Mouse (Mus musculus): ENCODE results near the gene Dnaja4. TPM values are rescaled to one million over a fixed set of nuclear protein-coding genes. Genes with fewer than 3 reads are reported as not detected.
A peak's percentile ranks its signal among the peaks of the same experiment; 100 is the strongest.

Dnaja4 gene
- polyA plus RNA-seq (2015; fragmentation: Nextera tagmentation; extraction: Ambion mirVana) = 6.0 and 6.8 TPM in 2 replicates

- no peaks in the 10 kb centered on the region for H3K36me3 ChIP-seq (replicated peaks; ENCODE audit: insufficient read depth, low read length)
- ATAC-seq = peak; percentile 85
- peaks cover 8% of the 10 kb centered on the region for H3K4me1 ChIP-seq (ENCODE audit: insufficient read depth)
Observed at GRCm38 (mm10) chr9:54698318-54699086, at the start of gene Dnaja4. TSS of gene Dnaja4 (plus strand) at chr9:54698873.

GRCm38 (mm10) chr9:54649360-54649759 lies 49.3 kb upstream of the Dnaja4 start:
- WGBS (ENCODE audit: insufficient replicate concordance) = 81% methylated on average over 1 of the region's 1 CpGs
- DNase-seq = no peak

More at GRCm38 (mm10) chr9:54698318-54699086, at the start of gene Dnaja4:
- Histone ChIP-seq H3K9me3 (ENCODE audit: low read length) (0 out of 2 replicates have a peak, but pooled peaks cover 2% of the 10 kb centered on the region), H3K4me3 (ENCODE audit: low read depth, low read length) (peak within 1 kb of the TSS; percentile 82), H3K9ac (replicated peaks) (peak within 1 kb of the TSS; percentile 82), H3K4me2 (ENCODE audit: low read depth, low read length) (peak within 1 kb of the TSS; percentile 79), H3K27me3 (ENCODE audit: insufficient read depth, low read length) (peaks cover 19% of the 10 kb centered on the region; the same call in 1 of the 2 replicates), H3K27ac (ENCODE audit: low read depth) (peak within 1 kb of the TSS; percentile 78)
- WGBS (ENCODE audit: insufficient replicate concordance) = 47% methylated on average over 17 of the region's 17 CpGs
- peak; percentile 57 for DNase-seq
- no peak for TF ChIP-seq CTCF (IDR thresholded peaks at IDR 0.05; ENCODE audit: low read depth)
- TF ChIP-seq EP300 (IDR thresholded peaks at IDR 0.05; ENCODE audit: low read depth) = peak; percentile 86

GRCm38 (mm10) chr9:54652778-54653177 lies 45.9 kb upstream of the Dnaja4 start:
- DNase-seq (no peak), ATAC-seq (no peak)
- Histone ChIP-seq H3K27ac (ENCODE audit: low read depth) (no peak overlapping the region), H3K4me1 (ENCODE audit: insufficient read depth) (no peaks in the 10 kb centered on the region), H3K36me3 (replicated peaks; ENCODE audit: insufficient read depth, low read length) (no peaks in the 10 kb centered on the region), H3K4me3 (ENCODE audit: low read depth, low read length) (no peak overlapping the region), H3K27me3 (ENCODE audit: insufficient read depth, low read length) (no peaks in the 10 kb centered on the region), H3K4me2 (ENCODE audit: low read depth, low read length) (no peak overlapping the region), H3K9me3 (ENCODE audit: low read length) (no peaks in the 10 kb centered on the region), H3K9ac (replicated peaks) (no peak overlapping the region)
- 66% methylated on average over 2 of the region's 2 CpGs for WGBS (ENCODE audit: insufficient replicate concordance)
- no peak for TF ChIP-seq CTCF (IDR thresholded peaks at IDR 0.05; ENCODE audit: low read depth)
- no peak for TF ChIP-seq EP300 (IDR thresholded peaks at IDR 0.05; ENCODE audit: low read depth)

More at GRCm38 (mm10) chr9:54649360-54649759, 49.3 kb upstream of the Dnaja4 start:
- H3K27me3 ChIP-seq (ENCODE audit: insufficient read depth, low read length) = no peaks in the 10 kb centered on the region
- no peaks in the 10 kb centered on the region for H3K36me3 ChIP-seq (replicated peaks; ENCODE audit: insufficient read depth, low read length)
- H3K9ac ChIP-seq (replicated peaks) = no peak overlapping the region
- no peak overlapping the region for H3K4me3 ChIP-seq (ENCODE audit: low read depth, low read length)
- no peak overlapping the region for H3K4me2 ChIP-seq (ENCODE audit: low read depth, low read length)
- TF ChIP-seq EP300 (IDR thresholded peaks at IDR 0.05; ENCODE audit: low read depth) = no peak
- no peak for TF ChIP-seq CTCF (IDR thresholded peaks at IDR 0.05; ENCODE audit: low read depth)
- H3K27ac ChIP-seq (ENCODE audit: low read depth) = no peak overlapping the region
- H3K4me1 ChIP-seq (ENCODE audit: insufficient read depth) = no peaks in the 10 kb centered on the region
- H3K9me3 ChIP-seq (ENCODE audit: low read length) = no peaks in the 10 kb centered on the region
- no peak for ATAC-seq

GRCm38 (mm10) chr9:54655846-54656245 lies 42.8 kb upstream of the Dnaja4 start:
- Histone ChIP-seq H3K4me3 (ENCODE audit: low read depth, low read length) (no peak overlapping the region), H3K27ac (ENCODE audit: low read depth) (no peak overlapping the region), H3K9me3 (ENCODE audit: low read length) (no peaks in the 10 kb centered on the region), H3K27me3 (ENCODE audit: insufficient read depth, low read length) (no peaks in the 10 kb centered on the region), H3K36me3 (replicated peaks; ENCODE audit: insufficient read depth, low read length) (no peaks in the 10 kb centered on the region), H3K4me1 (ENCODE audit: insufficient read depth) (no peaks in the 10 kb centered on the region), H3K4me2 (ENCODE audit: low read depth, low read length) (no peak overlapping the region), H3K9ac (replicated peaks) (no peak overlapping the region)
- TF ChIP-seq EP300 (IDR thresholded peaks at IDR 0.05; ENCODE audit: low read depth) (no peak), CTCF (IDR thresholded peaks at IDR 0.05; ENCODE audit: low read depth) (no peak)
- DNase-seq (no peak), ATAC-seq (no peak)
- 70% methylated on average over 2 of the region's 2 CpGs for WGBS (ENCODE audit: insufficient replicate concordance)

- 76% methylated on average over 6 of the region's 6 CpGs for WGBS (ENCODE audit: insufficient replicate concordance)
- no peaks in the 10 kb centered on the region for H3K4me1 ChIP-seq (ENCODE audit: insufficient read depth)
- no peak for DNase-seq
- H3K9me3 ChIP-seq (ENCODE audit: low read length) = no peaks in the 10 kb centered on the region
- H3K36me3 ChIP-seq (replicated peaks; ENCODE audit: insufficient read depth, low read length) = no peaks in the 10 kb centered on the region
- no peak overlapping the region for H3K4me3 ChIP-seq (ENCODE audit: low read depth, low read length)
- ATAC-seq = no peak
- H3K4me2 ChIP-seq (ENCODE audit: low read depth, low read length) = no peak overlapping the region
- no peak overlapping the region for H3K9ac ChIP-seq (replicated peaks)
- no peaks in the 10 kb centered on the region for H3K27me3 ChIP-seq (ENCODE audit: insufficient read depth, low read length)
- TF ChIP-seq EP300 (IDR thresholded peaks at IDR 0.05; ENCODE audit: low read depth) (no peak), CTCF (IDR thresholded peaks at IDR 0.05; ENCODE audit: low read depth) (no peak)
- no peak overlapping the region for H3K27ac ChIP-seq (ENCODE audit: low read depth)
Observed at GRCm38 (mm10) chr9:54656402-54656801, 42.3 kb upstream of the Dnaja4 start.

- 67% methylated on average over 6 of the region's 6 CpGs for WGBS (ENCODE audit: insufficient replicate concordance)
- DNase-seq = no peak
- TF ChIP-seq CTCF (IDR thresholded peaks at IDR 0.05; ENCODE audit: low read depth) (no peak), EP300 (IDR thresholded peaks at IDR 0.05; ENCODE audit: low read depth) (no peak)
Observed at GRCm38 (mm10) chr9:54658773-54659172, 39.9 kb upstream of the Dnaja4 start.

More at GRCm38 (mm10) chr9:54658773-54659172, 39.9 kb upstream of the Dnaja4 start:
- H3K36me3 ChIP-seq (replicated peaks; ENCODE audit: insufficient read depth, low read length) = no peaks in the 10 kb centered on the region
- no peaks in the 10 kb centered on the region for H3K9me3 ChIP-seq (ENCODE audit: low read length)
- no peaks in the 10 kb centered on the region for H3K27me3 ChIP-seq (ENCODE audit: insufficient read depth, low read length)
- H3K4me1 ChIP-seq (ENCODE audit: insufficient read depth) = no peaks in the 10 kb centered on the region
- no peak overlapping the region for H3K27ac ChIP-seq (ENCODE audit: low read depth)
- no peak overlapping the region for H3K9ac ChIP-seq (replicated peaks)
- no peak overlapping the region for H3K4me3 ChIP-seq (ENCODE audit: low read depth, low read length)
- no peak for ATAC-seq
- H3K4me2 ChIP-seq (ENCODE audit: low read depth, low read length) = no peak overlapping the region

Data from liver, postnatal 0 days (tissue).